Mouse (Mus musculus): ENCODE measurements around the gene Cdh18. TPM values are rescaled to one million over a fixed set of nuclear protein-coding genes. Genes with fewer than 3 reads are reported as not detected.

The Cdh18 gene
- polyA plus RNA-seq (2015; fragmentation: Illumina TruSeq; extraction: RNeasy Lipid Tissue Mini Kit (QIAGEN cat#74804); ENCODE audit: insufficient read depth, low read depth, low replicate concordance), result not detected

GRCm38 (mm10) chr15:22548711-22549271 lies at the start of gene Cdh18:
TSS of gene Cdh18 (plus strand) at chr15:22549022.

Measured in pancreas, adult 10 weeks (tissue).